Mouse (Mus musculus) heart, postnatal 0 days (tissue): Measurements from ENCODE around the gene H2-DMb1. TPM values are rescaled to one million over a fixed set of nuclear protein-coding genes. Genes with fewer than 3 reads are reported as not detected.

Experiments
- ATAC-seq: fragments of 200-750 bp; cut with Nextera tagmentation; 2 replicates; pipeline ENCODE4 v1.8.0; 2017; ENCODE audit warnings: low read depth, moderate number of reproducible peaks, moderate library complexity; ENCODE audit not compliant: insufficient read depth
- DNase-seq: peaks from one replicate; pipeline ENCODE4 v3.0.0-alpha.2; 2016; ENCODE audit warnings: low spot score
- H3K27ac ChIP-seq: fragments of 300-500 bp; sonication (generic); 2 replicates; pipeline ENCODE4 v1.5.1; 2014; ENCODE audit warnings: low read depth, mild to moderate bottlenecking
- H3K27me3 ChIP-seq: fragments of 300-500 bp; sonication (generic); 2 replicates; pipeline ENCODE4 v1.6.1; 2014; ENCODE audit warnings: low read length, mixed read lengths; ENCODE audit not compliant: control insufficient read depth, insufficient read depth
- H3K36me3 ChIP-seq: fragments of 300-500 bp; sonication (generic); replicated peaks from 2 replicates; pipeline ENCODE4 v1.6.1; 2014; ENCODE audit warnings: low read length, mixed read lengths; ENCODE audit not compliant: control insufficient read depth, insufficient read depth
- H3K4me1 ChIP-seq: fragments of 300-500 bp; sonication (generic); 2 replicates; pipeline ENCODE4 v1.6.1; 2014; ENCODE audit warnings: antibody characterized with exemption; ENCODE audit not compliant: control insufficient read depth, insufficient read depth
- H3K4me2 ChIP-seq: fragments of 300-500 bp; sonication (generic); 2 replicates; pipeline ENCODE4 v1.6.1; 2014; ENCODE audit warnings: low read depth, mild to moderate bottlenecking, low read length, moderate library complexity
- H3K4me3 ChIP-seq: fragments of 300-500 bp; sonication (generic); 2 replicates; pipeline ENCODE4 v1.5.1; 2014; ENCODE audit warnings: low read depth, low read length
- H3K9ac ChIP-seq: fragments of 300-500 bp; sonication (generic); replicated peaks from 2 replicates; pipeline ENCODE4 v1.6.1; 2014; ENCODE audit warnings: low read depth, low read length, mixed read lengths
- H3K9me3 ChIP-seq: fragments of 300-500 bp; sonication (generic); replicated peaks from 2 replicates; pipeline ENCODE4 v1.6.1; 2016; ENCODE audit warnings: low read length; ENCODE audit not compliant: control insufficient read depth
- CTCF ChIP-seq: IDR thresholded peaks from 2 replicates; pipeline ENCODE4 v1.5.1; 2016; ENCODE audit warnings: antibody characterized with exemption, control low read depth, low read depth
- EP300 ChIP-seq: IDR thresholded peaks from 2 replicates; pipeline ENCODE4 v1.6.1; 2016; ENCODE audit warnings: antibody characterized with exemption, low read depth
- WGBS: fragments of 180-500 bp; shearing (Covaris S2); extraction: QIAGEN DNeasy Blood & Tissue Kit; methylation state at CpG from one replicate; pipeline ENCODE4 v1.1.7; 2014; 5-methylcytosine and 5-hydroxymethylcytosine counted together
- polyA plus RNA-seq: library from polyadenylated mRNA; unstranded; fragments of >200 nt; fragmentation: Nextera tagmentation; extraction: Ambion mirVana; gene quantifications from 2 replicates; pipeline ENCODE4 v1.2.1, GENCODE M21; 2015
- total RNA-seq: library from RNA; depleted of rRNA; stranded (reverse); fragments of >200 nt; gene quantifications from 2 replicates; pipeline ENCODE4 v1.2.3, GENCODE M21; 2014; ENCODE audit warnings: low replicate concordance

The H2-DMb1 gene
- total and polyA plus RNA-seq, 2 experiments from 2014 or later = 0.90 TPM; not detected in 1

DNA sequence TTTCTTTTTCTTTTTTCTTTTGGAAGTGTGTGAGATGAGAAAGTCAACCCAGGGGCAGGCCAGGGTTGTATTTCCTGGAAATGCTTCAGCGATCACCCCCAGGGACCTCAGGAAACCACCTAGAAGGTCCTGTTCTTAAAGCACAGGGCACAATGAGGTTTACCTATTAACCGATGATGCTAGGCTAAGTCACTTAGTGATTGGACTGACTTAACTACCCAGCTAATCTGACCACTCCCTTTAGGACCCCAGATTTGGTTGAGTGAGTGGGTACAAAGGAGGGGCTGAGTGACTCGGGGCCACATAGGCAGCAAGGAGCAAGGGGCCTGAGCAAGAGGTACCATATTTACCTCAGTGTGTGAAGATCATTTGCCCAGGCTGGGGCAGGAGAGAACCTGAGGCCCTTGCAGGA lies 7.9 kb upstream of the H2-DMb1 start:
- WGBS = 74% methylated on average over 3 of the region's 3 CpGs
- Histone ChIP-seq H3K9me3 (no peaks in the 10 kb centered on the region), H3K36me3 (no peaks in the 10 kb centered on the region), H3K9ac (no peak overlapping the region), H3K4me3 (no peak overlapping the region), H3K27me3 (peaks cover 19% of the 10 kb centered on the region), H3K4me2 (no peak overlapping the region), H3K4me1 (peaks cover 3% of the 10 kb centered on the region; the same call in 1 of the 2 replicates), H3K27ac (no peak overlapping the region)
- DNase-seq (no peak), ATAC-seq (no peak)
- TF ChIP-seq EP300 = no peak
- no peak for TF ChIP-seq CTCF

- Histone ChIP-seq H3K36me3 (no peaks in the 10 kb centered on the region), H3K4me1 (no peaks in the 10 kb centered on the region), H3K27ac (no peak overlapping the region), H3K4me2 (no peak overlapping the region), H3K9ac (no peak overlapping the region), H3K4me3 (no peak overlapping the region), H3K27me3 (no peaks in the 10 kb centered on the region), H3K9me3 (no peaks in the 10 kb centered on the region)
- no peak for DNase-seq
- no peak for TF ChIP-seq EP300
- no peak for TF ChIP-seq CTCF
- 45% methylated on average over 5 of the region's 5 CpGs for WGBS
- no peak for ATAC-seq
These were observed 2.7 kb downstream of the H2-DMb1 start for GRCm38 (mm10) chr17:34155534-34155933.

GRCm38 (mm10) chr17:34164202-34164895 lies 11.5 kb downstream of the H2-DMb1 start:
- 27% methylated on average over 9 of the region's 9 CpGs for WGBS
- Histone ChIP-seq H3K27ac (no peak overlapping the region), H3K9me3 (peaks cover 4% of the 10 kb centered on the region; the same call in 1 of the 2 replicates), H3K36me3 (no peaks in the 10 kb centered on the region), H3K4me2 (no peak overlapping the region), H3K27me3 (0 out of 2 replicates have a peak, but pooled peaks cover 3% of the 10 kb centered on the region), H3K4me1 (no peaks in the 10 kb centered on the region), H3K9ac (no peak overlapping the region), H3K4me3 (no peak overlapping the region)
- TF ChIP-seq EP300 = no peak
- TF ChIP-seq CTCF = peak; percentile 7
- DNase-seq (no peak), ATAC-seq (no peak)

GRCm38 (mm10) chr17:34165033-34165730 lies 12.3 kb downstream of the H2-DMb1 start:
- Histone ChIP-seq H3K36me3 (no peaks in the 10 kb centered on the region), H3K9me3 (peaks cover 4% of the 10 kb centered on the region; the same call in 1 of the 2 replicates), H3K27ac (no peak overlapping the region), H3K4me3 (no peak overlapping the region), H3K9ac (no peak overlapping the region), H3K27me3 (0 out of 2 replicates have a peak, but pooled peaks cover 3% of the 10 kb centered on the region), H3K4me2 (no peak overlapping the region), H3K4me1 (no peaks in the 10 kb centered on the region)
- DNase-seq = no peak
- 63% methylated on average over 6 of the region's 6 CpGs for WGBS
- no peak for ATAC-seq
- TF ChIP-seq CTCF (no peak), EP300 (no peak)

DNA sequence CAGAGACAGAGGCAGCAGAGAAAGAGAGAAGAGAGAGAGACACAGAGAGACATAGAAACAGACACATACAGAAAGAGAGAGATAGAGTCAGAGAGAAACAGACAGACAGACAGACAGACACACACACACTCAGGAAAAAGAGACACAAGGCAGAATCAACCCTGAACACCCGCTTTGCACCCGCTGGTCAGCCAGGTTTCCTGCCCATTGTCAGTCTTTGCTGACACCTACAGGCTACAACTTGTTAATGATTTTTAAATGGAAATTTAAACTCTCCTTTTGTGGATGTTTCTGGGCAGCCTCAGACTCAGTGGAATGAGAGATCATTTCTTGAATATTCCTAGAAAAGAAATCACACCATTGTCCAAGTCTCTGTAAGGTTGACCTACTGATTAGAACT lies 16.4 kb downstream of the H2-DMb1 start:
- H3K27me3 ChIP-seq = 0 out of 2 replicates have a peak, but pooled peaks cover 3% of the 10 kb centered on the region
- no peak overlapping the region for H3K4me3 ChIP-seq
- H3K4me2 ChIP-seq = no peak overlapping the region
- H3K9ac ChIP-seq = no peak overlapping the region
- DNase-seq (peak; percentile 72), ATAC-seq (0 out of 2 replicates have a peak, but pooled peaks have one; percentile 41)
- H3K9me3 ChIP-seq = peaks cover 4% of the 10 kb centered on the region; the same call in 1 of the 2 replicates
- TF ChIP-seq CTCF (peak; percentile 70), EP300 (no peak)
- H3K27ac ChIP-seq = no peak overlapping the region
- H3K36me3 ChIP-seq = no peaks in the 10 kb centered on the region
- WGBS = 0% methylated on average over 2 of the region's 2 CpGs
- H3K4me1 ChIP-seq = no peaks in the 10 kb centered on the region
